Mouse (Mus musculus): ENCODE measurements around the gene Memo1. TPM values are rescaled to one million over a fixed set of nuclear protein-coding genes. Genes with fewer than 3 reads are reported as not detected.
A peak's percentile ranks its signal among the peaks of the same experiment; 100 is the strongest.
"Not testable (repeated sequence)": the region's sequence is repeated elsewhere in the genome, so short reads cannot be mapped to it uniquely, and the experiment has no call there.

The Memo1 gene
- polyA plus RNA-seq, 1 experiment = 18.4 TPM

DNA sequence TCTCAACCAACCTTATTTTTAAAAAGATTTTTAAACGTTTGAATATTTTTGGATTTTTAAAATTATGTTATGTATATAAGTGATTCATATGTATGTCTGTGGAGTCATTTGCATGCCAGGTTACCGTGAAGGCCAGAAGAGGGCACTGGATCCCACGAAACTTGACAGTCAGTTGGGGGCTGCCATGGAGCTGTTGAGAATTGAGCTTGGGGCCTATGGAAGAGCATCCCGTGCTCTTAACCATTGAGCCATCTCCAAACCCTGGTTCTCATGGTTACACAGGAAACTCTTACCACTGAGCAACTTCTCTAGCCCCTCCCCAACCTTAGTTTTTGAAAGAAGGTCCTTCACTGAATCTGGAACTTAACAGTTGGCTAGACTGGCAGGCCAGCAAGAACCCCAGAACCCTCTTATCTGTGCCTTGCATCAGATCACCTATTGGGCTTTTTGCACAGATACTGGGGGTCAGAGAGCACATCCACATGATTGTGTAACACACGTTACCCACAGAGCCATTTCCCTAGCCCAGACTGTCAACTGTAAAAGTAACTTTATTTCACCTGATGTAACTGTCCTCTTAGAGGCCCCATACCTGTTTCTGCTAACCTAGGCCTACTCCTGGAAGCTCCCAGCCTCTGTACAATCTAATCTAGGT is 27.2 kb upstream of the Memo1 start:
- no peaks in the 10 kb centered on the region for H3K9me3 ChIP-seq (ENCODE audit: control insufficient read depth, low read length)
- no peaks in the 10 kb centered on the region; the same call in 1 of the 2 replicates for H3K4me1 ChIP-seq (ENCODE audit: control insufficient read depth)
- no peaks in the 10 kb centered on the region for H3K36me3 ChIP-seq (ENCODE audit: control insufficient read depth)
- no peaks in the 10 kb centered on the region for H3K27me3 ChIP-seq (ENCODE audit: control insufficient read depth)
- TF ChIP-seq GATA1 (IDR thresholded peaks at IDR 0.05; ENCODE audit: low read length) = no peak
- TF ChIP-seq TAL1 (IDR thresholded peaks at IDR 0.05; ENCODE audit: low read length) = no peak
- H3K4me3 ChIP-seq (replicated peaks) = no peak overlapping the region

DNA sequence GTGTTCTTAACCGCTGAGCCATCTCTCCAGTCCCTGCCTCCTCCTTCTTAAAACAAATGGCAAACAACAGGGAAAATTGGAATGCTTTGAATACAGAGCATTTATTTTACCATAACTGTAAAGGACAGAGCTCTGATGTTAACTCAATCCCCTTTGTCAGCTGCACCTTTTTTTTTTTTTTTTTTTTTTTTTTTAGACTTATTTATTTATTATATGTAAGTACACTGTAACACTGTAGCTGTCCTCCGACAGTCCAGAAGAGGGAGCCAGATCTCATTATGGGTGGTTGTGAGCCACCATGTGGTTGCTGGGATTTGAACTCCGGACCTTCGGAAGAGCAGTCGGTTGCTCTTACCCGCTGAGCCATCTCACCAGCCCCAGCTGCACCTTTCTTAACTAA is 23.4 kb upstream of the Memo1 start:
- Histone ChIP-seq H3K9me3 (ENCODE audit: control insufficient read depth, low read length) (no peaks in the 10 kb centered on the region), H3K27me3 (ENCODE audit: control insufficient read depth) (no peaks in the 10 kb centered on the region), H3K4me1 (ENCODE audit: control insufficient read depth) (peaks cover 25% of the 10 kb centered on the region), H3K4me3 (replicated peaks) (no peak overlapping the region), H3K36me3 (ENCODE audit: control insufficient read depth) (peaks cover 11% of the 10 kb centered on the region)
- TF ChIP-seq GATA1 (IDR thresholded peaks at IDR 0.05; ENCODE audit: low read length) (no peak), TAL1 (IDR thresholded peaks at IDR 0.05; ENCODE audit: low read length) (no peak)

GRCm38 (mm10) chr17:74316309-74316863 is 21.1 kb upstream of the Memo1 start:
- peak overlapping the region; percentile 89 for H3K4me3 ChIP-seq (replicated peaks)

GRCm38 (mm10) chr17:74315445-74316308 is 20.4 kb upstream of the Memo1 start:
- Histone ChIP-seq H3K36me3 (ENCODE audit: control insufficient read depth) (peaks cover 33% of the 10 kb centered on the region), H3K9me3 (ENCODE audit: control insufficient read depth, low read length) (no peaks in the 10 kb centered on the region), H3K4me3 (replicated peaks) (peak overlapping the region; percentile 89), H3K4me1 (ENCODE audit: control insufficient read depth) (peaks cover 34% of the 10 kb centered on the region), H3K27me3 (ENCODE audit: control insufficient read depth) (no peaks in the 10 kb centered on the region)
- TF ChIP-seq TAL1 (IDR thresholded peaks at IDR 0.05; ENCODE audit: low read length) = no peak
- no peak for TF ChIP-seq GATA1 (IDR thresholded peaks at IDR 0.05; ENCODE audit: low read length)

More at GRCm38 (mm10) chr17:74316309-74316863, 21.1 kb upstream of the Memo1 start:
- Histone ChIP-seq H3K4me1 (ENCODE audit: control insufficient read depth) (peaks cover 32% of the 10 kb centered on the region), H3K36me3 (ENCODE audit: control insufficient read depth) (peaks cover 27% of the 10 kb centered on the region), H3K9me3 (ENCODE audit: control insufficient read depth, low read length) (no peaks in the 10 kb centered on the region), H3K27me3 (ENCODE audit: control insufficient read depth) (no peaks in the 10 kb centered on the region)
- TF ChIP-seq TAL1 (IDR thresholded peaks at IDR 0.05; ENCODE audit: low read length) (no peak), GATA1 (IDR thresholded peaks at IDR 0.05; ENCODE audit: low read length) (0 out of 2 replicates have a peak, but pooled peaks have one; percentile 6)

- TF ChIP-seq TAL1 (IDR thresholded peaks at IDR 0.05; ENCODE audit: low read length) (no peak), GATA1 (IDR thresholded peaks at IDR 0.05; ENCODE audit: low read length) (no peak)
- H3K9me3 ChIP-seq (ENCODE audit: control insufficient read depth, low read length) = no peaks in the 10 kb centered on the region
- peaks cover 32% of the 10 kb centered on the region for H3K4me1 ChIP-seq (ENCODE audit: control insufficient read depth)
- H3K4me3 ChIP-seq (replicated peaks) = no peak overlapping the region
- peaks cover 88% of the 10 kb centered on the region for H3K36me3 ChIP-seq (ENCODE audit: control insufficient read depth)
- H3K27me3 ChIP-seq (ENCODE audit: control insufficient read depth) = no peaks in the 10 kb centered on the region
These were observed 10.7 kb upstream of the Memo1 start for GRCm38 (mm10) chr17:74306021-74306420.

DNA sequence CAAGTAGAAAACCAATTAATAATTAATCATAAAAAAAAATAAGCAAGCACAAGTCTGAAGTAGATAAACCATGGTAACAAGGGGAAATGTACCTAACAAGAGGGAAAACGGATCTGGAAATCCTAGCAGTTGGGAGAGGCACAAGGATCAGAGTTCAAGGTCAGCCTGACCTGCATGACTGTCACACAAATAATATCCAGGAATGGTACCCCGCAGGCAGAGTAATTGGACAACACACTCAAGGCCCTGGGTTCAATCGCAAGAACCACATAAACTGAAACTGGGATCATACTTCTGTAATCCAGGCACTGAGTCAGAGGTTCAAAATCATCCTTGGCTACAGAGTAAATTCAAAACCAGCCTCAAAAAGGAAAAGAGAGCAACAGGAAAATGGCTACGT is 10.3 kb upstream of the Memo1 start:
- peaks cover 89% of the 10 kb centered on the region for H3K36me3 ChIP-seq (ENCODE audit: control insufficient read depth)
- H3K4me3 ChIP-seq (replicated peaks) = no peak overlapping the region
- H3K27me3 ChIP-seq (ENCODE audit: control insufficient read depth) = no peaks in the 10 kb centered on the region
- peaks cover 32% of the 10 kb centered on the region for H3K4me1 ChIP-seq (ENCODE audit: control insufficient read depth)
- H3K9me3 ChIP-seq (ENCODE audit: control insufficient read depth, low read length) = no peaks in the 10 kb centered on the region
- TF ChIP-seq TAL1 (IDR thresholded peaks at IDR 0.05; ENCODE audit: low read length) = no peak
- no peak for TF ChIP-seq GATA1 (IDR thresholded peaks at IDR 0.05; ENCODE audit: low read length)

GRCm38 (mm10) chr17:74304060-74304459 is 8.7 kb upstream of the Memo1 start:
- Histone ChIP-seq H3K27me3 (ENCODE audit: control insufficient read depth) (no peaks in the 10 kb centered on the region), H3K9me3 (ENCODE audit: control insufficient read depth, low read length) (no peaks in the 10 kb centered on the region), H3K4me3 (replicated peaks) (no peak overlapping the region), H3K36me3 (ENCODE audit: control insufficient read depth) (peaks cover 89% of the 10 kb centered on the region), H3K4me1 (ENCODE audit: control insufficient read depth) (peaks cover 29% of the 10 kb centered on the region)
- 0 out of 2 replicates have a peak, but pooled peaks have one; percentile 19 for TF ChIP-seq GATA1 (IDR thresholded peaks at IDR 0.05; ENCODE audit: low read length)
- peak; percentile 52; the same call in 2 of the 3 replicates for TF ChIP-seq TAL1 (IDR thresholded peaks at IDR 0.05; ENCODE audit: low read length)

- H3K4me1 ChIP-seq (ENCODE audit: control insufficient read depth) = peaks cover 35% of the 10 kb centered on the region
- no peak overlapping the region for H3K4me3 ChIP-seq (replicated peaks)
- H3K36me3 ChIP-seq (ENCODE audit: control insufficient read depth) = peaks cover 70% of the 10 kb centered on the region
- TF ChIP-seq TAL1 (IDR thresholded peaks at IDR 0.05; ENCODE audit: low read length) (no peak), GATA1 (IDR thresholded peaks at IDR 0.05; ENCODE audit: low read length) (no peak)
- no peaks in the 10 kb centered on the region for H3K9me3 ChIP-seq (ENCODE audit: control insufficient read depth, low read length)
- H3K27me3 ChIP-seq (ENCODE audit: control insufficient read depth) = no peaks in the 10 kb centered on the region
These were observed 4.8 kb upstream of the Memo1 start for GRCm38 (mm10) chr17:74300089-74300488.

DNA sequence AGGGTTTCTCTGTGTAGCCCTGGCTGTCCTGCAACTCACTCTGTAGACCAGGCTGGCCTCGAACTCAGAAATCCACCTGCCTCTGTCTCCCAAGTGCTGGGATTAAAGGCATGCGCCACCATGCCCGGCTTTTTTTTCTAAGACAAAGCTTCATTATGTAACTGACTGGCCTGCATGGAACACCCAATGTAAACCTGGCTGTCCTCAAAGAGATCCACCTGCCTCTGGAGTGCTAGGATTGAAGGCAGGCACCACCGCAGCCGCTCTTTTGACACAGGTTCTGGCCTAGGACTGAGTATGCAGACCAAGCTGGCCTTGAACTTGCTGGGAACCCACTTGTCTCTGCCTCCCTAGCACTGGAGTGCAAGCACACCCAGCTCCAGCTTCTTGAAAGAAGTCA is 1.7 kb upstream of the Memo1 start:
- not testable (repeated sequence) for H3K27me3 ChIP-seq (ENCODE audit: control insufficient read depth); H3K4me3 ChIP-seq (replicated peaks); H3K9me3 ChIP-seq (ENCODE audit: control insufficient read depth, low read length)
- peaks cover 46% of the 10 kb centered on the region for H3K36me3 ChIP-seq (ENCODE audit: control insufficient read depth)
- H3K4me1 ChIP-seq (ENCODE audit: control insufficient read depth) = peaks cover 28% of the 10 kb centered on the region

Data from erythroblast, embryonic 14.5 days (primary cell).